Mouse (Mus musculus): Measurements from ENCODE around the gene Zbtb16. TPM values are rescaled to one million over a fixed set of nuclear protein-coding genes. Genes with fewer than 3 reads are reported as not detected.

The Zbtb16 gene
- polyA plus RNA-seq, 1 experiment from 2014 or later: 3.1 TPM

DNA sequence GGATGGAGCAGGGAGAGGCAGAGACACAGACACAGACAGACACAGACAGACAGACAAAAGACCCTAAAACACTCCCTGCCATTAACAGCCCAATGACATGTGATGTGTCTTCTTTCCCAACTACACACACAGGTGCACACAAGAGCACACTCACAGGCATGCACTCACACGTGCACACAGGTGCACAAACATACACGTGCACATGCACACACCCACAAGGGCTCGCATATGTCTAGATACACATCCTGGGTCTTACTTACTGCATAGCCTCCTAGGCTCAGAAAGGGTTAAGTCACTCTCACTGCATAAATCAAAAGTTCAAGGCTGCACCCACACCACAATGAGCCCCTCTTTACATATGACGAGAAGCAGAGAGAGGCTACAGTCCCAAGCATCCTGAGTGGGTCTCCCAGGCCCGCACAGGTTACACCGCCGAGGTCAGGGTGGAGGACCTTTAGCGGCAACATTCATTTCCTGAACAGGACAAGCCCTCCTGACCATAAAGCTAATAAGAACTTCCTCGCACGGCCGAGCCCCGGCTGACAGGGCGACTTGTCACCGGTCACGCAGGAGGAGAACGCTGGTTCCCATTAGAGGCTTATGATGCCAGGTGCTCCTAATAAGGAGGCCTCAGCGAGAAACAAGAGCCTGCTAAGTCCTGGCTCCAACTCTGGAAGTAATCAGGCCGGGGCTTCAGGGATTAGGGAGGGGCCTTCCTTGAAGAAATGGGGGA is 13.3 kb downstream of the Zbtb16 start:
- no peak for DNase-seq (ENCODE audit: low spot score)
- WGBS: 36% methylated on average over 18 of the region's 18 CpGs
- H3K4me3 ChIP-seq: no peak overlapping the region
- H3K27ac ChIP-seq: no peak overlapping the region
- H3K36me3 ChIP-seq: no peaks in the 10 kb centered on the region
- peaks cover 63% of the 10 kb centered on the region for H3K4me1 ChIP-seq
- peaks cover 75% of the 10 kb centered on the region for H3K27me3 ChIP-seq (ENCODE audit: insufficient read depth, poor library complexity, severe bottlenecking)
- no peaks in the 10 kb centered on the region for H3K9me3 ChIP-seq

DNA sequence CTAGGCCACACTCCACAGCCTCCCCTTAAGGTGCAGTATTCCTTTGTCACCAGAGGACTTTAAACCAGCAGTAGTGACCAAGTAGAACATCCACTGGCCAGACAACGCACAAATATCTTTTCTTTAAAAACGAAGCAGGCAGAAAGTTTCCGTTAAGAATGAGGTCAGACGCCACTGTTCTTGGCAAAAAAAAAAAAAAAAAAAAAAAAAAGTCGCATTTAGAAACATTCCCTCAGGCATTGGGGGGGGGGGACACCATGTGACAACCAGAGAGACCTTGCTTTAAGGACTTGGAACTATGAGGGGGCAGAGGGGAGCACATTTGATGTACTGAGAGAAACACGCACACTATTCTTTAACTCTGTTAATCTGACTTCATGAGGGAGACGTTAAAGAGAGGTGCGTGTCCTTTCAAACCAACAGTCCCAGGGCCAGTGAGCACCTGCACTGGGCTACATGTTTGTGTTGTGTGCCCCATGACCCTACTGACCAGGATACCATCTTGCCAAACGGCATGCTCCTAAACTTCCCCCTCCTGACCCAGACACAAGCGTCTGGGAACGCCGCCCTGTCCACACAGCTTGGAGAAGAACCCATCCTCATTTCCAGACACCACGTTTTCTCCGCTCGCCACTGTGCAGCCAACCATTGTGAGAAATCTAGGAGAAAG is 14.0 kb downstream of the Zbtb16 start:
- H3K27ac ChIP-seq: no peak overlapping the region
- peaks cover 69% of the 10 kb centered on the region for H3K4me1 ChIP-seq
- 73% methylated on average over 15 of the region's 15 CpGs for WGBS
- H3K36me3 ChIP-seq: no peaks in the 10 kb centered on the region
- no peak overlapping the region for H3K4me3 ChIP-seq
- DNase-seq (ENCODE audit: low spot score): no peak
- peaks cover 71% of the 10 kb centered on the region for H3K27me3 ChIP-seq (ENCODE audit: insufficient read depth, poor library complexity, severe bottlenecking)
- H3K9me3 ChIP-seq: no peaks in the 10 kb centered on the region

DNA sequence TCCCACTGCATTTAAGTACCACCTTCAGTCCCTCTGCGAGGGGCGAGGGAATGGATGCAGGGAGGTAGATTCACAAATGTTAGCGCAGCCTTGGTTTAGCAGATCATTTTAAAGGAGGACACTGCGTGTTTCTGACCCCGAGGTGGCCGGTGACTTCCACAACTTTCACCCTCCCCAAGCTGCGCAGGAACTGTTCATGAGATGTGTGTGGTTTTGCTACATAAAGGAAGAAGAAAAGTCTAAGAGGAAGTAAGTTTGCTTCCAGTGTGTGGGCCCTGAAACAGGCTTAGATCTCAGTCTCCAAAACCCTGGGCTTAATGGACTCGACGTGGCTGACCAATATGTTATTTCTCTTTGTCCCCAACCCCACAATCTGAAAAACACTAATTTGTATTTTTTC is 14.6 kb downstream of the Zbtb16 start:
- Histone ChIP-seq H3K27ac (no peak overlapping the region), H3K36me3 (no peaks in the 10 kb centered on the region), H3K27me3 (ENCODE audit: insufficient read depth, poor library complexity, severe bottlenecking) (peaks cover 69% of the 10 kb centered on the region), H3K4me1 (peaks cover 74% of the 10 kb centered on the region), H3K9me3 (no peaks in the 10 kb centered on the region), H3K4me3 (no peak overlapping the region)
- DNase-seq (ENCODE audit: low spot score): no peak
- WGBS: 76% methylated on average over 9 of the region's 9 CpGs

DNA sequence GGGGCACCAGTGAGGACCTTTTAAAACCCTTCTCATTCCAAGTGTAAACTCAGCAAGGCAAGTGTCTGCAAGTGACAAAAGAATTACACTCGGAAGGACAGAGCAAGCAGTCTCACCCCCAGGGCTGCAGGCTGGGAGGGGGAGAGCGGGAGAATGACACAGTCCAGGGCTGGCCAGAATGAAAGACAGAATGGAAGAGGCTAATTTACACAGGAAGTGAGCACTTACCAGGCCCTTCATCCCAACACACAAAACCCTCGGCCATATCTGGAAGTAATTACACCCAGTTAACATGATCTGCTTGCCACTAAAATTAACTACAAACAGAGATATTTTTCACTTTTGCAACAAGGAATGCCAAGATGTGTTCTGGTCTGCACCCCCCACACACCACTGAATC is 15.2 kb downstream of the Zbtb16 start:
- H3K27me3 ChIP-seq (ENCODE audit: insufficient read depth, poor library complexity, severe bottlenecking): peaks cover 62% of the 10 kb centered on the region
- H3K4me1 ChIP-seq: peaks cover 72% of the 10 kb centered on the region
- DNase-seq (ENCODE audit: low spot score): no peak
- H3K9me3 ChIP-seq: no peaks in the 10 kb centered on the region
- H3K4me3 ChIP-seq: no peak overlapping the region
- 7% methylated on average over 3 of the region's 3 CpGs for WGBS
- no peaks in the 10 kb centered on the region for H3K36me3 ChIP-seq
- H3K27ac ChIP-seq: no peak overlapping the region

DNA sequence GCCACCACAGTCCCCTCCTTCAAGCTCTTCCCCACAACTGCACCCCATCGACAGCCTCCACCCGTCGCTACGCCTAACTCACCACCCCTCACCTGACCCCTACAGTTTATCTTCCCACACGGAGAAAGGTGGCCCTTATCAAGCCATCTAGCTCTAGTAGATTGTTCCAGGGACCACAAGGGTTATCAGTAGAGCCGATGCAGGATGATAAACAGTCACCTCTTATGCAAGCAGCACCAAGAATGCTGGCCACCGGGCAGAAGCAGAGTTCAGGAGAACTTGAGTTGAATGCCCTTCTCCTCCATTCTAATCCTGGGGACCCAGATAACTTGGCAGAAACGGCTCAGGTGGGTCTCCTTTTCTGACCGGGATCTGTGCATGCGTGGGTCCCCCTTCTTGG is 16.3 kb downstream of the Zbtb16 start:
- no peak overlapping the region for H3K27ac ChIP-seq
- H3K27me3 ChIP-seq (ENCODE audit: insufficient read depth, poor library complexity, severe bottlenecking): peaks cover 54% of the 10 kb centered on the region
- no peak overlapping the region for H3K4me3 ChIP-seq
- WGBS: 56% methylated on average over 10 of the region's 10 CpGs
- peaks cover 73% of the 10 kb centered on the region for H3K4me1 ChIP-seq
- no peaks in the 10 kb centered on the region for H3K36me3 ChIP-seq
- no peak for DNase-seq (ENCODE audit: low spot score)
- no peaks in the 10 kb centered on the region for H3K9me3 ChIP-seq

DNA sequence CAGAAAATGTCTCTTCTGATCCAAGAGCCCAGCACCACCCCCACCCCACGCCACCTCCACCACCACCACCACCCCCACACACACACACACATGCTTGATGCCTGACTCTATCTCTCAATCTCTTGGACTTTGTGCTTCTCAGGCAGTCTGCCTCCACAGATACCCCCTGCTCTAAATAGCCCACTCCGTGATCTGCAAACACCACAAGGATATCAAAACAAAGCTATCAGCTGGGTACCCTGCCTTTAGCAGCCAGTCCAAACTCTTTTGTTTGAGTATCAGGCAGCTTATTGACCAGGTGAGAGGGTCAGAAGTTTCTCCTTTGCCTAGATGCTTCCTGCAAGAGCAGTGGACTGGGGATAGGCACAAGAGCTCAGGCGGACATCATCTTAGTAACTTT is 16.9 kb downstream of the Zbtb16 start:
- H3K36me3 ChIP-seq: no peaks in the 10 kb centered on the region
- no peaks in the 10 kb centered on the region for H3K9me3 ChIP-seq
- DNase-seq (ENCODE audit: low spot score): no peak
- no peak overlapping the region for H3K27ac ChIP-seq
- H3K4me3 ChIP-seq: no peak overlapping the region
- H3K4me1 ChIP-seq: peaks cover 76% of the 10 kb centered on the region
- WGBS: 50% methylated on average over 3 of the region's 3 CpGs
- peaks cover 52% of the 10 kb centered on the region for H3K27me3 ChIP-seq (ENCODE audit: insufficient read depth, poor library complexity, severe bottlenecking)

DNA sequence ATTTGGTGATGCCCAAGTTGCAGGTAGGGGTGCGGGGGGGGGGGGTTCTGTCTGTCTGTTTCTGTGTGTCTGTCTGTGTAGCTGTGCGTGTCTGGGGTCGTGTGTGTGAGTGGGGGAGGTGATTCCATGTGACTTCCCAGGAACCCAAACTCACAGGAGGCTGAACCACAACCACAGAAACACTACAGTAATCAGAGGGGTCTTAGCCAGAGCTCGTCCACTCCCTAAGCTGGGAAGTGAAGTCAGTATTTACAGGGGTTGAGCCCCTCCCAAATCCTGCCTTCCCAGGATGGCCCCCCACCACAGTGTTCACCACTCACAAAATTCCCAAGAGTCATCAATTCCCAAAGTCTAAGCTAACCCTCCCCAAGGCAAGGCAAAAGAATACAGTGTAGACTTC is 18.1 kb downstream of the Zbtb16 start:
- Histone ChIP-seq H3K27ac (no peak overlapping the region; the same call in 1 of the 2 replicates), H3K9me3 (no peaks in the 10 kb centered on the region), H3K36me3 (no peaks in the 10 kb centered on the region), H3K4me3 (no peak overlapping the region), H3K27me3 (ENCODE audit: insufficient read depth, poor library complexity, severe bottlenecking) (peaks cover 55% of the 10 kb centered on the region), H3K4me1 (peaks cover 71% of the 10 kb centered on the region)
- WGBS: 88% methylated on average over 4 of the region's 4 CpGs
- DNase-seq (ENCODE audit: low spot score): no peak

DNA sequence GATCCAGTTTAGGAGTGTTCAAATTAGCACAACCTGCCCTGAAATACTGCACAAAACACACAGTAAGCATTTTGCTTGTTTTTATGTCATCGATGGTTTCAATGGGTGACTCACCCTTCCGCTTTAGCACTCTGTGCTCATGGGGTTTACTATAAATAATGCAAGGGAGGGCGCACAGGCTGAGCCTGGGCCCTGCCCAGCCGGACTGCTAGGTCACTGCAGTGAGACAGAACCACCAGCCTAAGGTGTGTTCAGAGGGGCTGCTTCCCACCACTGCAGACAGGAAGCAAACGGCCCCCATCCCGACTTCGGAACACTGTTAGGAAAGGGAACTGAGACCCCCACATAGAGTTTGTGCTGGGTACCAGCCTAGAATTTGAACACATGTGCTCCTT is 18.6 kb downstream of the Zbtb16 start:
- no peak overlapping the region for H3K4me3 ChIP-seq
- no peak for DNase-seq (ENCODE audit: low spot score)
- WGBS: 66% methylated on average over 7 of the region's 7 CpGs
- H3K4me1 ChIP-seq: peaks cover 65% of the 10 kb centered on the region
- H3K36me3 ChIP-seq: no peaks in the 10 kb centered on the region
- H3K27ac ChIP-seq: peak overlapping the region; percentile 60; the same call in 1 of the 2 replicates
- peaks cover 55% of the 10 kb centered on the region for H3K27me3 ChIP-seq (ENCODE audit: insufficient read depth, poor library complexity, severe bottlenecking)
- H3K9me3 ChIP-seq: no peaks in the 10 kb centered on the region

DNA sequence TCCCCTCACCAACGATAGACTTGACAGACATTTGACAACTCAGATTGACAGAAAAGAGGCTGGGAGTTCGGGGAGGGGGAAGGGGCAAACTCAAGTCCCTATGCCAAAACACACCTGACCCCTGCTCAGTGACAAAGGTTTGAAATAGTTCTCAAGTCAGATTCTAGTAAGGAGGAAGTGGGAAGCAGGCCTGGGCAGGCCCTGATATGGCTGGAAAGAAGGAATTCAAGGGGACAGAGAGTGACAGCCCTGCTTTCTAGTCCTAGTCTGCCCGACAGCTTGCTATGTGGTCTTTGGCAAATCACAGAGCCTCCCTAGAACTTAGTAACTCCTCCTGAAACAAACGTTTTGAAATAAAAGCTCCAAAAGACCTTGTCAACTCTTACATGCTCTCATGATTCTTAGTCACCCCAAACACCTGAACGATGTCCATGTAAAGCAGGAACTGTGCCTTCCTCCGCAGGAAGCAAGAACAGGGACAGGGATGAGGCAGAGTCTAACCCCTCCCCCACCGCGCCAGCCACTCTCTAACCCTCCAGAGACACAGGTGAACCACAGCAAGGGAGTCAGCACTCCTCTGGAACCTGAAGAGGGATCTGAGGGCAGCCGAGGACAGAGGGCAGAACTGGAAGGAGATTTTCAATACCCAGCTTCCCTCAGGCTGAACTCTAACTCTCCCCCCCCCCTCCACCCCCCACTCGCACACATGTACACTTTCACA is 19.2 kb downstream of the Zbtb16 start:
- DNase-seq (ENCODE audit: low spot score): no peak
- no peaks in the 10 kb centered on the region for H3K36me3 ChIP-seq
- 31% methylated on average over 10 of the region's 10 CpGs for WGBS
- H3K4me1 ChIP-seq: peaks cover 63% of the 10 kb centered on the region
- H3K27ac ChIP-seq: 0 out of 2 replicates have a peak overlapping the region, but pooled peaks have one; percentile 60
- peaks cover 56% of the 10 kb centered on the region; the same call in 1 of the 2 replicates for H3K27me3 ChIP-seq (ENCODE audit: insufficient read depth, poor library complexity, severe bottlenecking)
- no peaks in the 10 kb centered on the region for H3K9me3 ChIP-seq
- H3K4me3 ChIP-seq: no peak overlapping the region

DNA sequence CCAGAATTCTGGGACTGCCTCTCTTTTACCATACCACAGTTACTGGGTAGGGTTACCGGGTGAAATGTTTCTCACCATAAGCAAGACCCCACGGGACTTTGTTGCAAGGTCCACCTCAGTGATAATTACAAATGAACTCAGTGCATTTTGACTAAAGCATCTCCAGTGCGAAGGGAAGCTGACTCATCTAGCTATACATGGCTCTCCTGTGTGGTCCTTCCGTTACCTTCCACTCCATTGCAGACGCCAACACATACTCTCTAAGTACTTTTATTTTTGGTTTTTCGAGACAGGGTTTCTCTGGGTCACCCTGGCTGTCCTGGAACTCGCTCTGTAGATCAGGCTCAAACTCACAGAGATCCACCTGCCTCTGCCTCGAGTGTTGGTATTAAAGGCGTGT is 19.9 kb downstream of the Zbtb16 start:
- H3K4me1 ChIP-seq: peaks cover 57% of the 10 kb centered on the region
- 88% methylated on average over 9 of the region's 9 CpGs for WGBS
- no peak overlapping the region for H3K4me3 ChIP-seq
- no peaks in the 10 kb centered on the region for H3K9me3 ChIP-seq
- H3K36me3 ChIP-seq: no peaks in the 10 kb centered on the region
- H3K27me3 ChIP-seq (ENCODE audit: insufficient read depth, poor library complexity, severe bottlenecking): peaks cover 60% of the 10 kb centered on the region
- DNase-seq (ENCODE audit: low spot score): no peak
- H3K27ac ChIP-seq: no peak overlapping the region

DNA sequence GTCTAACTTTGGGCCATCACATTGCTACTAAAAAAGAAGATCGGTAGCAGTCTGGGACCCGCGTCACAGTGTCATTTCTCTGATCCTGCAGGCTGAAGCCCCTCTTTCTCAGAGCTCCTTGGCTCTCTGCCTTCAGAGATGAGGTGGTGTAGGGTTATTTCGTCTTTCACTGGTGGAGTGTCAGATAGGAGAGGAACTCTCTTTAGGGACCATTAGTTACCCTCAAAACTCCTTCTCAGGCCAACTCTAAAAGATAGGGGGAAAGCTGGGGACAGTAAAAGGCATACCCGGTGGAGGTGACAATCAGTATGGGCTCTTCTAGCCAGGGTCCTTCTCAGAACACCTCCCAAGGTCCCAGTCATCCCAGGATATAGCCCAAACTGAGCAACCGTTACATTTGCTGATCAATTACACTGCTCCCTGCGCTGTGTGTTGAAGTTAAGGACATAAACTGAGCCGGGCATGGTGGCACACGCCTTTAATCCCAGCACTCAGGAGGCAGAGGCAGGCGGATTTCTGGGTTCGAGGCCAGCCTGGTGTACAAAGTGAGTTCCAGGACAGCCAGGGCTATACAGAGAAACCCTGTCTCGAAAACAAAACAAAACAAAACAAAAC is 21.0 kb downstream of the Zbtb16 start:
- Histone ChIP-seq H3K4me3 (no peak overlapping the region), H3K27me3 (ENCODE audit: insufficient read depth, poor library complexity, severe bottlenecking) (peaks cover 66% of the 10 kb centered on the region), H3K27ac (peak overlapping the region; percentile 38; the same call in 1 of the 2 replicates), H3K4me1 (peaks cover 45% of the 10 kb centered on the region), H3K9me3 (no peaks in the 10 kb centered on the region), H3K36me3 (no peaks in the 10 kb centered on the region)
- DNase-seq (ENCODE audit: low spot score): no peak
- 78% methylated on average over 12 of the region's 12 CpGs for WGBS

DNA sequence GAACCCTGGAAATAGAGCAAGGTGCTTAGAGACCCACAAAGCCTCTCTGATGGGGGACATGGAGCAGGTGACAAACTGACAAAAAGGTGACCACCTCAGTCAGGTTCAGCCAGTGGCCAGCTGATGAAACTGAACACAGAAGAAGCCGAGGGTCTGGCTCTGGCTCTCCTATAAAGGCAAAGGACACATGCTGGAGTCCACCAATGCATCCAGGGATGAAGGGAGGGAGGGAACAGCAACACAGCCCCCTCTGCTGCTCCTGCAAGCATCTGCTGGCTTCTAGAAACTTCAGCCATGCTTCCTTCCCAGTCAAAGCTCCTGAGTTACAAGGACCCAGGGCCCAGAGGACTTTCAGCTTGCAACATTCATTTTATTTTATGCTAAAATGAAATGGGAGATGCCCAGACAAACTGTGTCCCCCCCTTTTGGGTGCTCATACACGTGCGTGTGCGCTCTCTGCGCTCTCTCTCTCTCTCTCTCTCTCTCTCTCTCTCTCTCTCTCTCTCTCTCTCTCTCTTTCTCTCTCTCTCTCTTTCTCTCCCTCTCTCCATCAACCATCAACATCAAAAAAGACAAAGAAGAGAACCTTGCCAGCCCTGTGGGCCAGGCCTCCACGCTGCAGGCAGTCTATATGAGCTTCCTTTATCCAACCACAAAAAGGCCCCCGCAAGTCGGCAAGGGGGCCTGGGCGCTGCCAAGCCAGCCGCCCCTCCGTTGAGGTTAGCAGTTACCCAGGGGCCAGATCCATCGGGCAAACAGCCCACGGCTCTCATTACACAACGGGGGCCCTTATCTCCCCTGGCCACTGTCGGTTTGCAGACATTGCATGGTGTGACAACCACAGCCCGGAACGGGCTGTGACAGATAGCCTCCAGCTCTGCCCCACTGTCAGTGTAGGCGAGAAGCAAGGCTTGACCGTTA is 21.8 kb downstream of the Zbtb16 start:
- Histone ChIP-seq H3K36me3 (no peaks in the 10 kb centered on the region), H3K27me3 (ENCODE audit: insufficient read depth, poor library complexity, severe bottlenecking) (peaks cover 66% of the 10 kb centered on the region), H3K4me1 (peaks cover 38% of the 10 kb centered on the region), H3K9me3 (no peaks in the 10 kb centered on the region), H3K27ac (peak overlapping the region; percentile 38), H3K4me3 (no peak overlapping the region)
- DNase-seq (ENCODE audit: low spot score): peak; percentile 85
- 36% methylated on average over 19 of the region's 19 CpGs for WGBS

Measured in heart, embryonic 10.5 days (tissue).